Mouse (Mus musculus) left cerebral cortex, adult 18-20 months (tissue): ENCODE measurements at regions not wholly inside any gene's neighbourhood (a gene's known extent, or its start where the extent isn't known, plus 50 kb on each side); places are given as distances from the start of the nearest gene placed in this dataset.

Experiments used
- DNase-seq, 2 experiments: peaks; one replicate each; pipeline ENCODE4 v3.0.0; 2021 to 2022; ENCODE audit warnings: low spot score in 2 of 2, mixed read lengths in 1 of 2

GRCm38 (mm10) chr16:87295727-87296126 is 58.3 kb upstream of the N6amt1 start:
- no peak for DNase-seq

DNA sequence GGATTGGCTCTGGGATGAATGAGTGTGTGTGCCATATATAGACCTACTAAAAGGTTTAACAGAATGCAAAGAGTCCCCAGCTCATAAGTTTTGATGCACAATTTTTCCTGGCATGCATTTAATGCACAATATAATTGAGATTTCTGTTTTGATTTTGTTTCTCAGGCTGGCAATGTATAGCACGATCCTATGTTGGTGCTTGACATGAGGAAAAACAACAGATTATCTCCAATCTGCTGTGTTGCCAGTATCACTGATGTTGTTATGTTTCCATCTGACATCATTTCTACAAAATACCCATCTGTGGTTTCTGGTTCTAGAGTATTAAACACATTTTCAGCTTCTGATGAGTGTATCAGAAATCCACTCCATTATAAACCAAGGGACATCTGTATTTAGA is 61.2 kb upstream of the N6amt1 start:
- DNase-seq, result no peak

DNA sequence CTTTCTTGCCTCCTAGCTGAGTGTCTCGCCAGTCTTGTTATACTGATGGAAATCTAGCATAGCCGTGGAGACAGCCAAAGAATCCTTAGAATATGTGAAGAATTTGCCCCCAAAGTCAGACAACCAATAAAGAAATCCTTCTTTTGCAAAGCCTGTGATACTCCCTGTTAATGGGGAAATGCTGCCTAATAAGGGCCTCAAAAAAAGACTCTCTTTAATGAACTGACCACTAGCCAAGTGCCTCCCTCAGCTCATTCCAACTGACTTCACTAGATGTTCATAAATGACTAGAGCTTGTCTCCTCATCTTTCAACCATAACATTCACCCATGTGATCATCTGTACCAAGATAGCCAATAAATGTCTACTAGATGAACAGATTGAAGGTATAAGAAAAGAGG is 62.3 kb upstream of the N6amt1 start:
- DNase-seq, result no peak

GRCm38 (mm10) chr16:87285639-87286038 is 68.3 kb upstream of the N6amt1 start:
- DNase-seq, result no peak

DNA sequence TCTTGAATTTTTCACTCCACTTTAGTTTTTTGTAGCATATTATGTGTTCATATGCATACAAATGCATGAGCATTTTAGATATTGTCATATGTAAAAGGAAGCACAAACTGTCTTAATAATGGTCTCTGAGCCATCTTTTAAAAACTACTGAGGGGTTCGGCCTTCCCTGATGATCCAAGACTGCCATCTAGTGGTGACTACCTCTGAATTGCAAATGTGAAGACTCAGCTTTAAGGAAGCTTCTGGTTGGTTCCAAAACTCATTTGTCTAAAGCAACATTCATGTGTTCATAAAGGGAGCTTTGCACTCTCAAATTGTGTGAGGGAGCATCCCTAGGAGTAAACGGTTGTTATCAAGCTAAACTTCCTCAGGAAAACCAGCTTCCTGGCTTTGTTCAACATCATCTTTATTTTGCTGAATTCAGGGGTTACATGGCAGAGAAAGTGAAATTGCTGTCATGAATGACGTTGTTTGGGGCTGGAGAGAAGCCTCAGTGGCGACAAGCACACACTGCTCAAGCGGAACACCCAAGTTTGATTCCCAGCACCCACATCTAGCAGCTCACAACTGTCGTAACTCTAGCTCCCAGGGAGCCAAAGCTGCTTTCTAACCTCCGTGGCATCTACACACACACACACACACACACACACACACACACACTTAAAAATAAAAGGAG is 69.0 kb upstream of the N6amt1 start:
- no peak for DNase-seq

DNA sequence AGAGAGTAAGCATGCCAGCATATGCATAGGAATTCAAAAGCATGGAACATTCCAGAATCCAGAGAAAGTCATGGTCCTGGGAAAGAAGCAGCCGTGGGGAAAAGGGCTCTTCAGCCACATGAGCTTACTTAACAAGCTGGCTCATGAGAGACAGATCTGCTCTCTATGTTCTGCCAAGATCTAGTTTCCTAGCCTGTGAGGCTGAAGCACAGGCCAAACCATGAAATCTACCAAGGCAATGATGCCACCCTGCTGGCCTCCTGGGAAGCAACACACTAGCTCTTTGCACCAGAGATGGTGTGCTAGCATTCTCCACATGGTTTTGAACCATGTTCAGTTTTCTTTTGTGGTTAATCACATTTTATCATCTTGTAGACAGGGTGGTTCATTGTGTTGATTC is 75.5 kb upstream of the N6amt1 start:
- no peak for DNase-seq

DNA sequence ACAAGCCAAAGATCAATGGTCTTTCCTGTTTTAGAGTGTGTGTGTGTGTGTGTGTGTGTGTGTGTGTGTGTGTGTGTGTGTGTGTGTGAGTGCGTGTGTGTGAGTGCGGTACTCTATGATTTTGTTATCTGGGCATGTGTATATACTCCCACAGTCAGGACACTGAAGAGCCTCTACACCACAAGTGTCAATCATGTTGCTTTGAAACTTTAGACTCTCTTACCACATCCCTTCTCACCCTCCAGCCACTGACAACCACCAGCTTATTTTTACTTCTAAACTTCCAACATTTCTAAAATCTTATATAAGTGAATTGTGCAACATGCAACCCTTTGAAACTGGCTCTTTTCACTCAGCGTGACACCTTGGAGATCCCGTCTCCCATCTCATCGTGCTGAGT is 81.6 kb upstream of the N6amt1 start:
- no peak for DNase-seq

DNA sequence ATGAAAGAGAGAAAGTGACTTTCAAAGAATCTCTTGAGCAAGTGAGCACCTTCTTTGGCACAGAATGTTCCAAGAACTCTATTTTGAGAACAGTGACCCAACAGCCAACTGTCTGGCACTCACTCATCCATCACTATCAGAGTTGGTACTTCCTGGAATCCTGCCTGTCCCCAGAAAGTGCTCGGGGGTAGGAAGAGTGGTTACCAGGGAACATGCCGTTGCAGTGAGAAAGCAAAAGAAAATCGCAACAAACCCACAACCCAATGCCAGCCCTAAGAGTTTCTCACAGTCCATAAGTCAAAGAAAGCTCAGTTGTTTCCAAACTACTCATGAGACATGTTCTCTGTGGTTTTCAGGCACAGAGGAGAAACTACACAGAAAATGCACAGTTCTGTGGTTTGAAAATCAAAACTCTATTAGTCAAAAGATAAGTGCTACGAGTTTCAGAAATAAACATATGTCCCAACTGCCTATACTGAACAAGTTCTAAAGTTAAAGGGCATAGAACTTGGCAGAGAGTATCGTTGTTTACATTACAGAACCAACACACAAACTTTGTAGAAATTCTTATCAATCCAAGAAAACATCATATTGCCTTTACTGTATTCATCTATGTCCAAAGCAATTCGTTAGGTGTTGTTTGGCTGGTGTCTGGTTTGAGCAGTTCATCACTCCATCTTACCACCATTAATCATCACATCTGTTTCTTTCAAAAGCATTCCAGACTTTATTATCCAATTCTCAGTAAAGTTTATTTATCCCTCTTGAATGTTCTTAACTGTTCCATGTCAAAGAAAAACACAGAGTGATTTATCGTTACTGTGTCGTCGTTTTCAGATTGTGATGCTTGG is 85.8 kb upstream of the N6amt1 start:
- no peak for DNase-seq

GRCm38 (mm10) chr16:87267517-87267916 is 86.5 kb upstream of the N6amt1 start:
- no peak for DNase-seq

- DNase-seq, result no peak
Observed at GRCm38 (mm10) chr16:87263571-87263970, 90.4 kb upstream of the N6amt1 start.

GRCm38 (mm10) chr16:87263041-87263440 is 90.9 kb upstream of the N6amt1 start:
- DNase-seq, result no peak

GRCm38 (mm10) chr16:87262497-87262896 is 91.5 kb upstream of the N6amt1 start:
- no peak for DNase-seq

- DNase-seq, result no peak
Observed at GRCm38 (mm10) chr16:87261527-87261926, 92.5 kb upstream of the N6amt1 start.

DNA sequence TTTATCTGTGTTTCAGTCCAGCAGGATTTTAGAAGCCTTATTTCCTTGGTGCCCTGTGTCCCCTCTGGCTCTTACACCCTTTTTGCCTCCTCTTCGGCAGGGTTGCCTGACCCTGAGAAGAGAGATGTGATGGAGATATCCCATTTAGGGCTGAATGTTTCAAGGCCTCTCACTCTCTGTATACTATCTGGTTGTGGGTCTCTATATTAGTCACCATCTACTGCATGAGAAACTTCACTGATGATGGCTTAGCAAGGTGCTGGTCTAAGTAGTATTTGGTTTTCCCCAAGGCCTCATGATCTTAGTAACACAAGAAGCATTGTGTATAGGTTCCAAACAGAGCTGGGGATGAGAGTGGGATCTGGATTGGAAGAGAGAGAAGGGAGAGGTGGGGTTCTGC is 99.2 kb upstream of the N6amt1 start:
- no peak for DNase-seq

DNA sequence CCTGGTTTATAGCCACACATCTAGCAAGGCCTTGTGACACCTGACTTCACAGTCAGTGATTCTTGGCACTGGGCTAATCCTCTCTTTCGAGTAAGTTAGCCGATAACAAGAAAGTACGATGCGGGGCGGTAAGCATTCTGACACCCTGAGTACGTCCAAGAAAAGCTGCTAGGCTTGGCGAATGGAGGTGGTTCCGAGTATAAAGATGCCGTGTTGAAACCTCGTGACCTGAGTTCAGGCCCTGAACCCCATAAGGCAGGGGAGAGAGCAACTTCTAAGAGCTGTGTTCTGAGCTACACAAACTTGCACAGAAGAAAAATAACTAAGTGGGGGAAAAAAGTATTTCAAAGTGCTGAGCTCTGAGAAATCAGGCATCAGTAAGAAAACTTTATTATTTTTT is 103.5 kb upstream of the N6amt1 start:
- no peak for DNase-seq

GRCm38 (mm10) chr16:87249903-87250302 is 104.1 kb upstream of the N6amt1 start:
- peak in 1 of 2 experiments; percentile 31 for DNase-seq

GRCm38 (mm10) chr16:87248501-87249030 is 105.4 kb upstream of the N6amt1 start:
- peak; percentile 52 to 64 for DNase-seq

- peak; percentile 18 to 21 for DNase-seq
Observed at GRCm38 (mm10) chr16:87245933-87246791, 107.8 kb upstream of the N6amt1 start.

GRCm38 (mm10) chr16:87245441-87245840 is 108.5 kb upstream of the N6amt1 start:
- no peak for DNase-seq

DNA sequence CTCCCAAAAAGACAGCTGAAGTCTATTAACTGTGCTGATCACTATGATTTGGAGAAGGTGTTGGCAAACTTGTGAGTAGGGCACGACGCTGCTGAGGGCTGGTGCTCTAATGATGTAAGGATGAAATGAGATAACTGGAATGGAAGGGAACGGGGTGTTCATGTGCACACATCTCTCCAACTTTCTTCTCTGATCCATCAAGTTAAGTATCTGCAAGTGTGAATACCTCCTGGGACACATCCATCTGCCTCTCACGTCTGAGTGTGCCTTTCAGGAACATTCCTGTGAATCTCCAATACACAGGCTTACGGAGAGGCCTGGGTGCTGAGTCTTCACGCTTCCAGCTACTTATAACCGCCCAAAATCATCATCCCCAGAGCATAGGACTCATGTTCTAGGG is 112.0 kb upstream of the N6amt1 start:
- DNase-seq, result no peak

GRCm38 (mm10) chr16:87239105-87239504 is 114.9 kb upstream of the N6amt1 start:
- no peak for DNase-seq
